Mouse (Mus musculus): ENCODE measurements around the gene Wfdc3. TPM values are rescaled to one million over a fixed set of nuclear protein-coding genes. Genes with fewer than 3 reads are reported as not detected.
"Not testable (repeated sequence)": the region's sequence is repeated elsewhere in the genome, so short reads cannot be mapped to it uniquely, and the experiment has no call there.

Gene Wfdc3
- total RNA-seq, 4 experiments from 2014 or later = 0.99 to 2.4 (median 1.8) TPM

- DNase-seq (ENCODE audit: low spot score in 2 of 2) = no peak
Observed at GRCm38 (mm10) chr2:164739876-164740275, 5.9 kb downstream of the Wfdc3 start.

GRCm38 (mm10) chr2:164737377-164738090 lies 8.2 kb downstream of the Wfdc3 start:
- DNase-seq (ENCODE audit: low spot score in 2 of 2) = no peak

GRCm38 (mm10) chr2:164735446-164735845 lies 10.3 kb downstream of the Wfdc3 start:
- DNase-seq (ENCODE audit: low spot score in 2 of 2) = no peak

- DNase-seq (ENCODE audit: low spot score in 2 of 2) = no peak
Observed at GRCm38 (mm10) chr2:164734839-164735238, 10.9 kb downstream of the Wfdc3 start.

GRCm38 (mm10) chr2:164733259-164733658 lies 12.5 kb downstream of the Wfdc3 start:
- DNase-seq (ENCODE audit: low spot score in 2 of 2) = no peak

GRCm38 (mm10) chr2:164731719-164732118 lies 14.0 kb downstream of the Wfdc3 start:
- no peak for DNase-seq (ENCODE audit: low spot score in 2 of 2)

- DNase-seq (ENCODE audit: low spot score in 2 of 2) = peak in 1 of 2 experiments; percentile 68
Observed at GRCm38 (mm10) chr2:164725895-164726619, 19.7 kb downstream of the Wfdc3 start.

- DNase-seq (ENCODE audit: low spot score in 2 of 2) = no peak
Observed at GRCm38 (mm10) chr2:164723276-164723675, 22.5 kb downstream of the Wfdc3 start.

GRCm38 (mm10) chr2:164716194-164716786 lies 29.4 kb downstream of the Wfdc3 start:
- not testable (repeated sequence) for DNase-seq (ENCODE audit: low spot score in 2 of 2)

GRCm38 (mm10) chr2:164715005-164715404 lies 30.7 kb downstream of the Wfdc3 start, which contains the start of gene Spint5:
Gene Spint5 (plus strand): TSS chr2:164715305.
- DNase-seq (ENCODE audit: low spot score in 2 of 2) = no peak

GRCm38 (mm10) chr2:164705991-164706390 lies 39.7 kb downstream of the Wfdc3 start:
- no peak for DNase-seq (ENCODE audit: low spot score in 2 of 2)

GRCm38 (mm10) chr2:164705328-164705727 lies 40.4 kb downstream of the Wfdc3 start:
- no peak for DNase-seq (ENCODE audit: low spot score in 2 of 2)

- DNase-seq (ENCODE audit: low spot score in 2 of 2) = no peak
Observed at GRCm38 (mm10) chr2:164704235-164704634, 41.5 kb downstream of the Wfdc3 start.

- no peak for DNase-seq (ENCODE audit: low spot score in 2 of 2)
Observed at GRCm38 (mm10) chr2:164701761-164702160, 44.0 kb downstream of the Wfdc3 start.

GRCm38 (mm10) chr2:164700959-164701358 lies 44.8 kb downstream of the Wfdc3 start:
- DNase-seq (ENCODE audit: low spot score in 2 of 2) = no peak

GRCm38 (mm10) chr2:164698201-164698600 lies 47.5 kb downstream of the Wfdc3 start, which contains the start of gene Spint4:
Gene Spint4 (plus strand): TSS chr2:164698501.
- no peak for DNase-seq (ENCODE audit: low spot score in 2 of 2)

- DNase-seq (ENCODE audit: low spot score in 2 of 2) = no peak
Observed at GRCm38 (mm10) chr2:164684807-164685206, 60.9 kb downstream of the Wfdc3 start, which contains the start of gene Wfdc13. Gene Wfdc13 (plus strand): TSS chr2:164685107.

Other genes starting within 250 kb of the Wfdc3 start
- 10 to 100 TPM; 75.4 to 90.5 (median 81.6) TPM for gene Pigt, start 248.4 kb downstream of the Wfdc3 start, total RNA-seq (2022)
- 1 to 10 TPM in 1 of 4 experiments, under 1 TPM in 3; 0.55 to 1.1 (median 0.84) TPM for gene Wfdc2, start 183.5 kb downstream of the Wfdc3 start, total RNA-seq (2022)
- not detected for gene Spint3, start 172.5 kb downstream of the Wfdc3 start, total RNA-seq (2022)
- gene Wfdc6a, start 160.5 kb downstream of the Wfdc3 start, total RNA-seq (2022) = not detected
- not detected for gene Eppin, start 152.3 kb downstream of the Wfdc3 start, total RNA-seq (2022)
- gene Wfdc6b, start 132.4 kb downstream of the Wfdc3 start, total RNA-seq (2022) = not detected
- gene Wfdc8, start 132.3 kb downstream of the Wfdc3 start, total RNA-seq (2022) = not detected
- gene Wfdc16, start 107.1 kb downstream of the Wfdc3 start, total RNA-seq (2022) = not detected
- not detected for gene Wfdc10, start 89.9 kb downstream of the Wfdc3 start, total RNA-seq (2022)
- not detected for gene Wfdc9, start 89.3 kb downstream of the Wfdc3 start, total RNA-seq (2022)
- not detected for gene Wfdc11, start 71.8 kb downstream of the Wfdc3 start, total RNA-seq (2022)
- not detected for gene Wfdc13, start 60.8 kb downstream of the Wfdc3 start, total RNA-seq (2022)
- gene Spint4, start 47.4 kb downstream of the Wfdc3 start, total RNA-seq (2022) = not detected
- gene Spint5, start 30.6 kb downstream of the Wfdc3 start, total RNA-seq (2022) = not detected
- 10 to 100 TPM; 32.6 to 36.7 (median 35.3) TPM for gene Dnttip1, start 52 bp upstream of the Wfdc3 start, total RNA-seq (2022)
- under 1 TPM in 3 of 4 experiments, not detected in 1; 0.33 to 0.81 (median 0.48) TPM for gene Ube2c, start 24.0 kb upstream of the Wfdc3 start, total RNA-seq (2022)
- gene Tnnc2, start 34.0 kb upstream of the Wfdc3 start, total RNA-seq (2022) = 1 to 10 TPM in 1 of 4 experiments, not detected in 3; 1.4 TPM
- 10 to 100 TPM; 33.0 to 44.9 (median 39.9) TPM for gene Snx21, start 39.9 kb upstream of the Wfdc3 start, total RNA-seq (2022)
- gene Acot8, start 59.0 kb upstream of the Wfdc3 start, total RNA-seq (2022) = 10 to 100 TPM; 25.1 to 34.0 (median 27.7) TPM
- gene Zswim3, start 59.2 kb upstream of the Wfdc3 start, total RNA-seq (2022) = 10 to 100 TPM in 1 of 4 experiments, 1 to 10 TPM in 3; 8.3 to 10.2 (median 9.5) TPM
- 10 to 100 TPM; 22.2 to 25.1 (median 22.9) TPM for gene Zswim1, start 76.8 kb upstream of the Wfdc3 start, total RNA-seq (2022)
- gene Spata25, start 82.6 kb upstream of the Wfdc3 start, total RNA-seq (2022) = 1 to 10 TPM in 1 of 4 experiments, under 1 TPM in 1, not detected in 2; 0.54 to 1.3 TPM
- gene Ctsa, start 86.9 kb upstream of the Wfdc3 start, total RNA-seq (2022) = 100 to 1,000 TPM in 3 of 4 experiments, 10 to 100 TPM in 1; 96.9 to 242 (median 147) TPM
- gene Neurl2, start 87.5 kb upstream of the Wfdc3 start, total RNA-seq (2022) = 1 to 10 TPM; 1.6 to 4.9 (median 3.6) TPM
- 100 to 1,000 TPM in 2 of 4 experiments, 10 to 100 TPM in 2; 81.0 to 114 (median 96.0) TPM for gene Pltp, start 111.8 kb upstream of the Wfdc3 start, total RNA-seq (2022)
- 10 to 100 TPM; 40.5 to 62.8 (median 49.0) TPM for gene Pcif1, start 133.4 kb upstream of the Wfdc3 start, total RNA-seq (2022)
- gene Zfp335, start 165.8 kb upstream of the Wfdc3 start, total RNA-seq (2022) = 10 to 100 TPM; 24.8 to 33.0 (median 29.0) TPM
- gene Mmp9, start 194.8 kb upstream of the Wfdc3 start, total RNA-seq (2022) = 1 to 10 TPM; 1.5 to 2.2 (median 2.0) TPM
- 100 to 1,000 TPM; 370 to 437 (median 422) TPM for gene Slc12a5, start 214.9 kb upstream of the Wfdc3 start, total RNA-seq (2022)